Comparison of ENCODE assay signal across 8 mouse cellular contexts in genomic region chr5:34369341-34370021, GRCm38 (mm10). TPM values are rescaled to one million over a fixed set of nuclear protein-coding genes. Genes with fewer than 3 reads are reported as not detected.
DNase-seq lines count a peak whose midpoint lies in the region; ATAC-seq lines count a peak whose summit lies in the region.

Fam193a (plus strand) TSS chr5:34369933.

- H3K36me3 ChIP-seq in forebrain, embryonic 14.5 days (ENCODE audit: control insufficient read depth, insufficient read depth, low read length), result 0 out of 2 replicates have a peak, but pooled peaks cover 3% of the 10 kb centered on the region
- peaks cover 7% of the 10 kb centered on the region; the same call in 1 of the 2 replicates for H3K36me3 ChIP-seq in neural tube, embryonic 15.5 days

- peak within 1 kb of the TSS; percentile 87 for H3K4me3 ChIP-seq in forebrain, embryonic 14.5 days (ENCODE audit: low read depth, low read length)
- H3K4me3 ChIP-seq in neural tube, embryonic 15.5 days (replicated peaks), result peak within 1 kb of the TSS; percentile 65

- peak within 1 kb of the TSS; percentile 70 for H3K4me2 ChIP-seq in forebrain, embryonic 14.5 days (ENCODE audit: low read length)
- peak within 1 kb of the TSS; percentile 67 for H3K4me2 ChIP-seq in neural tube, embryonic 15.5 days

- H3K9ac ChIP-seq in forebrain, embryonic 14.5 days (ENCODE audit: low read length), result peak within 1 kb of the TSS; percentile 93
- H3K9ac ChIP-seq in neural tube, embryonic 15.5 days (replicated peaks), result peak within 1 kb of the TSS; percentile 93

- no peaks in the 10 kb centered on the region for H3K9me3 ChIP-seq in forebrain, embryonic 14.5 days (replicated peaks; ENCODE audit: control insufficient read depth, low read length)
- no peaks in the 10 kb centered on the region for H3K9me3 ChIP-seq in neural tube, embryonic 15.5 days (replicated peaks)

- H3K27me3 ChIP-seq in forebrain, embryonic 14.5 days (replicated peaks; ENCODE audit: control insufficient read depth, insufficient read depth, low read length), result no peaks in the 10 kb centered on the region
- no peaks in the 10 kb centered on the region for H3K27me3 ChIP-seq in neural tube, embryonic 15.5 days (replicated peaks)

- peak within 1 kb of the TSS; percentile 83 for H3K27ac ChIP-seq in forebrain, embryonic 14.5 days (ENCODE audit: low read depth, low read length)
- peak within 1 kb of the TSS; percentile 94 for H3K27ac ChIP-seq in neural tube, embryonic 15.5 days (replicated peaks)

- ATAC-seq in forebrain, embryonic 14.5 days, result peak; percentile 100
- ATAC-seq in neural tube, embryonic 15.5 days (ENCODE audit: low FRiP score), result peak; percentile 100

- intact Hi-C loops in heart, postnatal 14 days (cut with DNase I), result loop anchor here (5.0 to 10.0 kb wide), 2 partner anchors 43 to 285 kb away; no protein-coding TSS in a partner anchor

- peaks cover 16% of the 10 kb centered on the region for H3K4me1 ChIP-seq in forebrain, embryonic 14.5 days (ENCODE audit: control insufficient read depth, insufficient read depth, low read length)
- H3K4me1 ChIP-seq in neural tube, embryonic 15.5 days, result peaks cover 24% of the 10 kb centered on the region

- DNase-seq in ES-CJ7 (ENCODE audit: low read depth, low spot score), result peak; percentile 94
- peak; percentile 98 for DNase-seq in cerebellum, adult 11 months
- DNase-seq in forebrain, embryonic 14.5 days (ENCODE audit: low spot score), result peak; percentile 98
- DNase-seq in heart, postnatal 14 days, result peak; percentile 99
- DNase-seq in layer of hippocampus, adult 11-12 months (ENCODE audit: low spot score), result peak; percentile 98
- DNase-seq in lung, adult 18-20 months, result peak; percentile 96 to 97
- DNase-seq in testis, postnatal 14 days (ENCODE audit: low spot score), result peak; percentile 98

- WGBS in forebrain, embryonic 14.5 days, result under 1% methylated on average over 36 of the region's 64 CpGs
- WGBS in neural tube, embryonic 15.5 days, result under 1% methylated on average over 56 of the region's 64 CpGs

RNA-seq across cellular contexts. Expression of gene Fam193a, which starts in this region (rescaled TPM):
- polyA plus RNA-seq in forebrain, embryonic 14.5 days (2014; fragmentation: Nextera tagmentation; extraction: Ambion mirVana), result 16.4 and 16.9 TPM in 2 replicates
- 10 to 100 TPM; 32.6 to 36.6 TPM for total RNA-seq in heart, postnatal 14 days (2021)
- 12.4 and 13.1 TPM in 2 replicates for polyA plus RNA-seq in neural tube, embryonic 15.5 days (2015; fragmentation: Nextera tagmentation; extraction: Ambion mirVana)

Comparison
In these comparisons a context has a peak if more than half of its experiments do, and no peak if none do; other contexts are left out.
1. Peak in every context shown above with its lines: DNase-seq, ATAC-seq, H3K4me3 ChIP-seq and H3K27ac ChIP-seq.